Mouse (Mus musculus): ENCODE data around the gene Kcna6.
A peak's percentile ranks its signal among the peaks of the same experiment; 100 is the strongest.

Kcna6 gene

GRCm38 (mm10) chr6:126736996-126737395 is 3.5 kb downstream of the Kcna6 start:
- no peak for DNase-seq (ENCODE audit: low spot score in 2 of 2)

- DNase-seq (ENCODE audit: low spot score in 2 of 2) = no peak
Measured at GRCm38 (mm10) chr6:126735806-126736205, 4.7 kb downstream of the Kcna6 start.

GRCm38 (mm10) chr6:126732645-126733044 is 7.8 kb downstream of the Kcna6 start:
- DNase-seq (ENCODE audit: low spot score in 2 of 2) = no peak

GRCm38 (mm10) chr6:126728803-126729202 is 11.7 kb downstream of the Kcna6 start:
- DNase-seq (ENCODE audit: low spot score in 2 of 2) = no peak

GRCm38 (mm10) chr6:126718423-126719087 is 21.9 kb downstream of the Kcna6 start:
- no peak for DNase-seq (ENCODE audit: low spot score in 2 of 2)

GRCm38 (mm10) chr6:126712531-126712930 is 27.9 kb downstream of the Kcna6 start:
- DNase-seq (ENCODE audit: low spot score in 2 of 2) = no peak

GRCm38 (mm10) chr6:126705936-126706335 is 34.5 kb downstream of the Kcna6 start:
- no peak for DNase-seq (ENCODE audit: low spot score in 2 of 2)

GRCm38 (mm10) chr6:126704430-126704829 is 36.0 kb downstream of the Kcna6 start:
- DNase-seq (ENCODE audit: low spot score in 2 of 2) = no peak

GRCm38 (mm10) chr6:126702116-126702515 is 38.4 kb downstream of the Kcna6 start:
- peak; percentile 10 to 36 for DNase-seq (ENCODE audit: low spot score in 2 of 2)

GRCm38 (mm10) chr6:126701196-126701595 is 39.3 kb downstream of the Kcna6 start:
- DNase-seq (ENCODE audit: low spot score in 2 of 2) = no peak

- DNase-seq (ENCODE audit: low spot score in 2 of 2) = no peak
Measured at GRCm38 (mm10) chr6:126699995-126700394, 40.5 kb downstream of the Kcna6 start.

GRCm38 (mm10) chr6:126687120-126687519 is 53.4 kb downstream of the Kcna6 start:
- DNase-seq (ENCODE audit: low spot score in 2 of 2) = no peak

GRCm38 (mm10) chr6:126685135-126685534 is 55.3 kb downstream of the Kcna6 start:
- no peak for DNase-seq (ENCODE audit: low spot score in 2 of 2)

GRCm38 (mm10) chr6:126678961-126679360 is 61.5 kb downstream of the Kcna6 start:
- no peak for DNase-seq (ENCODE audit: low spot score in 2 of 2)

- DNase-seq (ENCODE audit: low spot score in 2 of 2) = no peak
Measured at GRCm38 (mm10) chr6:126667001-126667400, 73.5 kb downstream of the Kcna6 start.

- DNase-seq (ENCODE audit: low spot score in 2 of 2) = no peak
Measured at GRCm38 (mm10) chr6:126666091-126666490, 74.4 kb downstream of the Kcna6 start.

GRCm38 (mm10) chr6:126664569-126664968 is 75.9 kb downstream of the Kcna6 start:
- DNase-seq (ENCODE audit: low spot score in 2 of 2) = no peak

Measured in natural killer cell, adult 2 months (primary cell).